Mouse (Mus musculus) kidney, postnatal 0 days (tissue): ENCODE results near the gene Tjp3. TPM values are rescaled to one million over a fixed set of nuclear protein-coding genes. Genes with fewer than 3 reads are reported as not detected.

Experiments used
- ATAC-seq: fragments of 200-750 bp; cut with Nextera tagmentation; replicated peaks from 2 replicates; pipeline ENCODE4 v1.8.0; 2017; ENCODE audit warnings: low read depth, moderate number of reproducible peaks, moderate TSS enrichment, moderate library complexity; ENCODE audit not compliant: low FRiP score
- DNase-seq: peaks from one replicate; pipeline ENCODE4 v3.0.0-alpha.2; 2016; ENCODE audit warnings: low spot score
- H3K27ac ChIP-seq: fragments of 300-500 bp; sonication (generic); 2 replicates; pipeline ENCODE4 v1.5.1; 2014; ENCODE audit warnings: mild to moderate bottlenecking
- H3K27me3 ChIP-seq: fragments of 300-500 bp; sonication (generic); 2 replicates; pipeline ENCODE4 v1.6.1; 2014; ENCODE audit warnings: low read length, mixed read lengths; ENCODE audit not compliant: insufficient read depth
- H3K36me3 ChIP-seq: fragments of 300-500 bp; sonication (generic); 2 replicates; pipeline ENCODE4 v1.6.1; 2014; ENCODE audit warnings: low read length, mixed read lengths; ENCODE audit not compliant: insufficient read depth
- H3K4me1 ChIP-seq: fragments of 300-500 bp; sonication (generic); replicated peaks from 2 replicates; pipeline ENCODE4 v1.6.1; 2014; ENCODE audit warnings: antibody characterized with exemption, low read length, mixed read lengths; ENCODE audit not compliant: insufficient read depth
- H3K4me2 ChIP-seq: fragments of 300-500 bp; sonication (generic); 2 replicates; pipeline ENCODE4 v1.6.1; 2014; ENCODE audit warnings: mild to moderate bottlenecking, low read length, moderate library complexity, mixed read lengths
- H3K4me3 ChIP-seq: fragments of 300-500 bp; sonication (generic); replicated peaks from 2 replicates; pipeline ENCODE4 v1.5.1; 2014; ENCODE audit warnings: low read depth, low read length
- H3K9ac ChIP-seq: fragments of 300-500 bp; sonication (generic); 2 replicates; pipeline ENCODE4 v1.6.1; 2014; ENCODE audit warnings: low read depth, low read length
- H3K9me3 ChIP-seq: fragments of 300-500 bp; sonication (generic); replicated peaks from 2 replicates; pipeline ENCODE4 v1.6.1; 2016; ENCODE audit warnings: low read length, inconsistent platforms, mixed read lengths
- CTCF ChIP-seq: IDR thresholded peaks from 2 replicates; pipeline ENCODE4 v1.5.1; 2016; ENCODE audit warnings: antibody characterized with exemption, low read depth, mild to moderate bottlenecking, moderate library complexity
- WGBS: fragments of 180-500 bp; shearing (Covaris S2); extraction: QIAGEN DNeasy Blood & Tissue Kit; methylation state at CpG from one replicate; pipeline ENCODE4 v1.1.7; 2014; 5-methylcytosine and 5-hydroxymethylcytosine counted together
- polyA plus RNA-seq: library from polyadenylated mRNA; unstranded; fragments of >200 nt; fragmentation: Nextera tagmentation; extraction: Ambion mirVana; gene quantifications from 2 replicates; pipeline ENCODE4 v1.2.1, GENCODE M21; 2015

Gene Tjp3
- polyA plus RNA-seq, 1 experiment from 2014 or later, result 19.0 TPM

DNA sequence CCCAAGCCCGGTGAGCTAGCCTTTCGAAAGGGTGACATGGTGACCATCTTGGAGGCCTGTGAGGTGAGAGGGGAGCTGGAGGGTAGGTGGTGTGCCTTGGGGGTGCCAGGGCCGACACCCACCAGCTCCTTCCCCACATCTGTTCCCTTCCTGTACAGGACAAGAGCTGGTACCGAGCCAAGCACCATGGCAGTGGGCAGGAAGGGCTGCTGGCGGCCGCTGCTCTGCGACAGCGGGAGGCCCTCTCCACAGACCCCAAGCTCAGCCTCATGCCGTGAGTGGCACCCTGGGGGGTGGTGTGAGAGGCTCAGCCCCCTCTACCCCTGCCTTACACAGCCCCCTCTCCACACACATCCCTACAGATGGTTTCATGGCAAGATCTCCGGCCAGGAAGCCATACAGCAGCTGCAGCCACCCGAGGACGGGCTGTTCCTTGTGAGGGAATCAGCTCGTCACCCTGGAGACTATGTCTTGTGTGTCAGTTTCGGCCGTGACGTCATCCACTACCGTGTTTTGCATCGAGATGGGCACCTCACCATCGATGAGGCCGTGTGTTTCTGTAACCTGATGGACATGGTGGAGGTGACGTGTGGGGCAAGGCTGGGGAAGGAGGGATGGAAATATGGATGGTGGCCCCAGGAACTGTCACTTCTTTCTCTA is 32.0 kb downstream of the Tjp3 start:
- WGBS, result 45% methylated on average over 21 of the region's 21 CpGs
- TF ChIP-seq CTCF, result no peak
- H3K9ac ChIP-seq, result no peak overlapping the region
- H3K9me3 ChIP-seq, result no peaks in the 10 kb centered on the region; the same call in 1 of the 2 replicates
- DNase-seq (no peak), ATAC-seq (no peak)
- H3K4me3 ChIP-seq, result no peak overlapping the region
- 0 out of 2 replicates have a peak, but pooled peaks cover 6% of the 10 kb centered on the region for H3K4me1 ChIP-seq
- H3K4me2 ChIP-seq, result no peak overlapping the region
- no peak overlapping the region for H3K27ac ChIP-seq
- peaks cover 13% of the 10 kb centered on the region; the same call in 1 of the 2 replicates for H3K36me3 ChIP-seq
- peaks cover 7% of the 10 kb centered on the region for H3K27me3 ChIP-seq

DNA sequence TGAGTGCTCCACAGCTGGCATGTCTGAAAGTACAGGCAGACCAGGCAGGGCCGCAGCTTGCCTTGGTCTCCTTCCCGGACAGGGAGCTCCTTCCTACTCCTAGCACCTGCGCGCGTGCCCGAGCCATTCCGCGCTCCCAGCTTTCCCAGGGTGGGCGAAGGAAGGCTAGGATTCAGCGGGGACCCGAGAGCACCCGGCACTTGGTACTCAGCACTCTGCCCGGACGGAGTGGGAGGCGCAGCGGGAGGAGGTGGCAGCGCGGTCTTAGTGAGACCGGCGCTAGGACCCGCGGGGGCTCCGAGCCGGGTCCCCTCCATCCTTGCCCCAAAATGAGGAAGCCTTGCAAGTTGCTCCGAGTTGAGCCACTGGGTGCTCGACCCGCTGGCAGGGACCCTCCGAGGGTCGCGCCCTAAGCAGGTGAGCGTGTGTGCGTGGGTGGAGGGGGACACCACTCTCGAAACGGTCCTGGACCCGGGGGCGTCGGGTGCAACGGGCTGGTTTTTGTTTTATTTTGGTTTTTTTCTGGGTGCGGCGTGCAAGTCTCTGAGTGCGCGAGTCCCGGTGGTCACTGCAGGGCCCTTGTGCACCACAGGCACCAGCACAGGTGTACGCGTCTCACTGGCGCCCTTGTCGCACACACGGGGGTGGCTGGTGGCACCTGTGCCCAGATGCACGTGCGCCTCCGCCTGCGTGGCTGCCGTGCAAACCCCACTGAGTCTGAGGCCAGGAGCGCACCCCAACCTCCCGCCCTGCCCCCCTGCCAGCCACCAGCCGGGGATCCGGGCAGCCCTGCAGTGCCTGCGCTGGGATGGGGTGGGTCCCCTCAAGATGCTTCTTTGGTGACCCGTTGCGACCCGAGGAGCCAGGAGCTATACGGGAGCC is 34.0 kb downstream of the Tjp3 start:
- H3K4me3 ChIP-seq, result peak overlapping the region; percentile 32
- H3K27ac ChIP-seq, result no peak overlapping the region
- 2% methylated on average over 62 of the region's 62 CpGs for WGBS
- H3K9ac ChIP-seq, result peak overlapping the region; percentile 51
- H3K4me2 ChIP-seq, result peak overlapping the region; percentile 83
- H3K4me1 ChIP-seq, result peaks cover 13% of the 10 kb centered on the region; the same call in 1 of the 2 replicates
- no peaks in the 10 kb centered on the region; the same call in 1 of the 2 replicates for H3K9me3 ChIP-seq
- H3K36me3 ChIP-seq, result peaks cover 2% of the 10 kb centered on the region; the same call in 1 of the 2 replicates
- TF ChIP-seq CTCF, result no peak
- ATAC-seq (no peak), DNase-seq (peak; percentile 24)
- H3K27me3 ChIP-seq, result peaks cover 13% of the 10 kb centered on the region

DNA sequence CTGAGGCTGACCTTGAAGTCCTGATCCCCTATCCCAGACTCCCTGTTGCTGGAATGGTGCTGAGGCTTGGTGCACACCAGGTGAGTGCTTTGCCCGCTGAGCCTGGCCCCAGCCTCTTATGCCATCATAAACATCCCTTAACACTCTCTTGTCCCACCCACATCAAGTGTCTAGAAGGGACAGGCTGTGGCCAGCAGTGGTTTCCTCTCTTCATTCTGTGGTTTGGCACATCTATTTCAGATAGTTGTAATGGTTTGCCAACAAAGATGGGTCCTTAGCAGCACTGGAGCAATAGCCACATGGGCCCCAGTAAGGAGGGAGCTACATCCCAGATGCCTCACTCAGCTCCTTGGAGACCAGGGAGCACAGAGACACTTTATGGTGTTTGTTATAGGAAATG is 36.5 kb downstream of the Tjp3 start:
- peaks cover 13% of the 10 kb centered on the region; the same call in 1 of the 2 replicates for H3K4me1 ChIP-seq
- 47% methylated on average over 1 of the region's 1 CpGs for WGBS
- H3K9me3 ChIP-seq, result no peaks in the 10 kb centered on the region
- no peak for TF ChIP-seq CTCF
- no peak for DNase-seq
- H3K9ac ChIP-seq, result no peak overlapping the region
- H3K27me3 ChIP-seq, result peaks cover 17% of the 10 kb centered on the region
- H3K4me2 ChIP-seq, result no peak overlapping the region
- no peak overlapping the region for H3K27ac ChIP-seq
- no peak overlapping the region for H3K4me3 ChIP-seq
- no peak for ATAC-seq
- H3K36me3 ChIP-seq, result no peaks in the 10 kb centered on the region

DNA sequence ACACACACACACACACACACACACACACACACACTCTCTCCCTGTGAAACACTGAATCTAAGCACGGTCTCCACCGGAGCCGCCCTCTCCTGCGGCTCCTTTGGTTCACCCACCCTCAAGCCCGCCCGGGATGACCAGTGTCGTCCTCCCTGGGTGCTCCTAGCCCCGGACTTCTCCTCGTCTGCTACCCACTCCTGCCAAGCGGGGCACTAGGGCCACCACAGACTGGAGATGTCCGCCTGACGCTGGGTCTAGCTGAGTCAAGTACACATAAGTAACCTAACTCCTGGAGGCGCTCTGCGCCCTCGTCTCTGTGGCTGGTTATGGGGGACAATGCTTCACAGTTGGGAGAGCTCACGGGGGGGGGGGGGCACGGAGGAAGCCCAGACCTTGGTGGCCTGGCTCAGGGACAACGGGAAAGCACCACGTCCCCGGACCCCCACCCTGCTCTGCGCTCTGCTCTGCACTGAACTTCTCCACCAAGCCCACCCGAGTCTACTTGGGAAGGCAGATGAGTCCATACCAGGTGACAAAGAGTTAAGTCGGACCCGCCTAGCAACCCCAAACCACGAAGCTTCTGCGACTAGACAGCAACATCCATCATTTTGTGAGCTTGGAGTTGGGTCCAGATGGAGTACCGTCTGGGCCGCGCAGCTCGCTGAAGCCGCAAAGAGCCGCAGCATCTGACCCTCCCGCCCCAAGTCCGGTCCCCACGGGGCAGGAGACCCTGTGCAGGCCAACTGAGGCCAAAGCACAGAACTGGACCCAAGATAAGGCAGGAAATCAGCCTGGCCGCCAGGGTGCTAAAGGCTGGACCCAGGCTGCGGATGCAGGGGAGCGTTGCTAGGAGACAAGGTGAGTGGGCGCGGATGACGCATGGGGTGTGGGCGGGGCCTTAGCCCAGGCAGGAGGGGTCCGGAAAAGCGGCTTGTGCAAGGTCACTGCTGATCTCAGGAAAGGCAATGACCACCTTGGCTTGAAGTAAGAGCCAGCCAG is 38.7 kb downstream of the Tjp3 start, which contains the start of gene Matk:
TSS of gene Matk (plus strand) at position 512 of the 996 bp plus-strand sequence.
- Histone ChIP-seq H3K4me1 (peaks cover 13% of the 10 kb centered on the region; the same call in 1 of the 2 replicates), H3K27ac (no peak within 1 kb of the TSS), H3K27me3 (peaks cover 10% of the 10 kb centered on the region; the same call in 1 of the 2 replicates), H3K9ac (peak within 1 kb of the TSS; percentile 4; the same call in 1 of the 2 replicates), H3K9me3 (no peaks in the 10 kb centered on the region), H3K4me2 (peak within 1 kb of the TSS; percentile 23; the same call in 1 of the 2 replicates), H3K36me3 (no peaks in the 10 kb centered on the region), H3K4me3 (no peak within 1 kb of the TSS)
- TF ChIP-seq CTCF, result peak; percentile 42
- peak; percentile 65 for DNase-seq
- ATAC-seq, result no peak
- WGBS, result 7% methylated on average over 43 of the region's 44 CpGs

DNA sequence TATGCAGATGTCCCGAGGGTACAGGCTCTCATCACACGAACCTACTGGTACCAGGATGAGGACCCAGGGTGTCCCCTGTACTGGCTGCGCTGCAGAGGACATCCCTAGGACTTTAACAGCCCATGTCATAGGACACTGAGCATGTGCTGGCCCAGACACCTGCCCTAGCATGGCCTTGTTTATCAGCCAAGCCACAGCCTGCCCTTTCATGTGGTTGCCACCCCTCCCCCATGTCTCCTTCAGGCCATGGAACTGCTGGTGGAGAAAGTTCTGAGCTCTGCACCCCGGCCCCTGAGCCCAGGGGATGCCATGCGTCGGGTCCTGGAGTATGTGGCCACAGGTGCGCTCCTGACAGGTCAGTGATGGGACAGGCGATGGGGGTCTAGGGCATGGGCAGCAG is 41.9 kb downstream of the Tjp3 start:
- Histone ChIP-seq H3K36me3 (no peaks in the 10 kb centered on the region), H3K4me2 (no peak overlapping the region), H3K4me1 (peaks cover 8% of the 10 kb centered on the region; the same call in 1 of the 2 replicates), H3K27me3 (peaks cover 10% of the 10 kb centered on the region; the same call in 1 of the 2 replicates), H3K9ac (no peak overlapping the region), H3K4me3 (no peak overlapping the region), H3K27ac (no peak overlapping the region), H3K9me3 (no peaks in the 10 kb centered on the region)
- WGBS, result 79% methylated on average over 8 of the region's 8 CpGs
- no peak for DNase-seq
- no peak for TF ChIP-seq CTCF
- no peak for ATAC-seq
